Mouse (Mus musculus) heart, postnatal 0 days (tissue): ENCODE data around the gene Isyna1.

ENCODE experiments used
- CTCF ChIP-seq: IDR thresholded peaks from 2 replicates; pipeline ENCODE4 v1.5.1; 2016; ENCODE audit warnings: antibody characterized with exemption, control low read depth, low read depth
- EP300 ChIP-seq: IDR thresholded peaks from 2 replicates; pipeline ENCODE4 v1.6.1; 2016; ENCODE audit warnings: antibody characterized with exemption, low read depth

- TF ChIP-seq EP300 (no peak), CTCF (no peak)
Measured at GRCm38 (mm10) chr8:70574915-70575314, 19.3 kb upstream of the Isyna1 start.
